Mouse (Mus musculus): ENCODE measurements around the gene Gm10563.
"Not testable (repeated sequence)": the region's sequence is repeated elsewhere in the genome, so short reads cannot be mapped to it uniquely, and the experiment has no call there.

GRCm38 (mm10) chr4:155683670-155684277 is 38.6 kb upstream of the Gm10563 start:
- not testable (repeated sequence) for TF ChIP-seq CTCF (IDR thresholded peaks at IDR 0.05; ENCODE audit: extremely low read depth, insufficient read depth, insufficient read length, insufficient replicate concordance); POLR2A (IDR thresholded peaks at IDR 0.05; ENCODE audit: low read depth, low read length)

All from spleen, adult 2 months (tissue).